ENCODE assay signal across 28 mouse cellular contexts in the genomic region with DNA sequence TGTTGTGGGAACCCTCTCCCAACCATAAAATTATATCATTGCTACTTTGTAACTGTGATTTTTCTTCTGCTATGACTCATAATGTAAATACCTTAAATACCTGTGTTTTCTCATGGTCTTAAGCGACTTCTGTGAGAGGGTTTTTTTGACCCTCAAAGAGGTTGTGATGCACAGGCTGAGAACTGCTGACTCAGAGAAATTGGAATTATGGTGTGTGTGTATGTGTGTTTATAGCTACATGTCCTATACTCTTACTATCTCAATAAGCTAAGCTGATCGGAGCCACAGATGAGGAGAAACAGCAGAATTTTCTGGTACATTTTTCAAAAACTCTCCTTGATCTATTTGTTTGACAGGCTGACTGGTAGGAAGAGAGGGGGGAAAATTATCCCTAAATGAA.
"Had no signal": no experiment of that assay in that cellular context is flagged by ENCODE, and none has a peak within 500 bp of the region (broad histone marks: within the 10 kb centered on the region; RNA-seq: fewer than 3 reads in every experiment).

No protein-coding gene starts in this region.

- H3K27ac ChIP-seq: gastrocnemius, adult 2 months; heart, embryonic 13.5 days; heart, embryonic 15.5 days; hindbrain, embryonic 13.5 days; hindbrain, embryonic 15.5 days; hindbrain, postnatal 0 days; intestine, embryonic 15.5 days; kidney, embryonic 15.5 days; kidney, postnatal 0 days; limb, embryonic 10.5 days; limb, embryonic 12.5 days; liver, embryonic 13.5 days; liver, embryonic 15.5 days had no signal

- H3K9me3 ChIP-seq: heart, embryonic 13.5 days; heart, embryonic 15.5 days; hindbrain, embryonic 13.5 days; hindbrain, embryonic 15.5 days; intestine, embryonic 15.5 days; kidney, embryonic 15.5 days; limb, embryonic 10.5 days; limb, embryonic 12.5 days; liver, embryonic 13.5 days; liver, embryonic 15.5 days had no signal

- H3K36me3 ChIP-seq: heart, embryonic 13.5 days; heart, embryonic 15.5 days; hindbrain, embryonic 13.5 days; hindbrain, embryonic 15.5 days; intestine, embryonic 15.5 days; kidney, embryonic 15.5 days; limb, embryonic 10.5 days; limb, embryonic 12.5 days; liver, embryonic 13.5 days; liver, embryonic 15.5 days had no signal

- H3K9ac ChIP-seq: heart, embryonic 13.5 days; heart, embryonic 15.5 days; hindbrain, embryonic 13.5 days; hindbrain, embryonic 15.5 days; intestine, embryonic 15.5 days; kidney, embryonic 15.5 days; limb, embryonic 12.5 days; liver, embryonic 13.5 days; liver, embryonic 15.5 days had no signal

- H3K4me2 ChIP-seq: heart, embryonic 11.5 days; heart, embryonic 13.5 days; heart, embryonic 15.5 days; hindbrain, embryonic 13.5 days; hindbrain, embryonic 15.5 days; intestine, embryonic 15.5 days; kidney, embryonic 15.5 days; limb, embryonic 12.5 days; liver, embryonic 11.5 days; liver, embryonic 13.5 days; liver, embryonic 15.5 days had no signal

- H3K4me3 ChIP-seq: gastrocnemius, adult 2 months; heart, embryonic 13.5 days; heart, embryonic 15.5 days; hindbrain, embryonic 13.5 days; hindbrain, embryonic 15.5 days; intestine, embryonic 15.5 days; kidney, embryonic 15.5 days; limb, embryonic 10.5 days; limb, embryonic 12.5 days; liver, embryonic 13.5 days; liver, embryonic 15.5 days had no signal

- DNase-seq: gastrocnemius, adult 2 months; gastrocnemius, postnatal 14 days; gastrocnemius, postnatal 36 days; heart, adult 18-20 months; heart, postnatal 14 days; heart, postnatal 36 days; kidney, adult 11 months; kidney, adult 2 months; kidney, adult 9 months; kidney, postnatal 14 days; kidney, postnatal 36 days; layer of hippocampus, adult 9-11 months; layer of hippocampus, postnatal 36 days; liver; liver, embryonic 13.5 days had no signal

- ATAC-seq: hindbrain, postnatal 0 days; intestine, embryonic 15.5 days had no signal

- H3K4me1 ChIP-seq: liver, embryonic 13.5 days had no signal
